ENCODE assay signal across 14 mouse cellular contexts in the genomic region with DNA sequence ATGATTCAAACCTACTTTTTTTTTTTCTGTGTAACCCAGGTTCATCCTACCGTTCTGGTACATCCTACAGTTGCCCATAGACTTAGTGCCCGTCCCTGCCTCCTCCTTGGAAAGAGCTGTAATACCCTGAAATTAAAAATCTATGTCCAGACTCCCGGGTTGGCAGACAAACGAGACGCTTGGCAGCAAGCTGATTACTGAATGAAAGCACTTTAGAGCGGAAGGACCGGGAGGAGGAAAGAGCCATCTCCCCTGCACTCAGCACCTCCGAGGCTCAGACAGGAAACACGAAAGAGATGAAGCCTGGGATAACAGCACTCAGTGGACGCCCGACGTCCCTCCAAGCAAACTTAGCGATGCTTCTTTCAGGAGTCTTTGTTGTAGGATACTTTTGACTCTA.
DNase-seq lines count a peak whose midpoint lies in the region; ATAC-seq and TF ChIP-seq lines count a peak whose summit lies in the region.
"Had no signal": no experiment of that assay in that cellular context is flagged by ENCODE, and none has a peak within 500 bp of the region (broad histone marks: within the 10 kb centered on the region; RNA-seq: fewer than 3 reads in every experiment).

No protein-coding gene starts in this region.

- DNase-seq in cerebellum, adult 2 months: peak; percentile 25 to 26
- DNase-seq in cerebellum, adult 11-12 months: no peak
- DNase-seq in heart, adult 8-10 months (ENCODE audit: low spot score): no peak
- peak; percentile 48 for DNase-seq in left cerebral cortex, postnatal 4 days
- no peak for DNase-seq in left cerebral cortex, adult 11 months (ENCODE audit: low spot score)
- DNase-seq in heart, postnatal 4 days: peak; percentile 22
- DNase-seq: gastrocnemius, postnatal 10 days had no signal

- ATAC-seq in heart, embryonic 14.5 days (ENCODE audit: insufficient number of reproducible peaks, insufficient read depth, low FRiP score, low read depth): no peak
- ATAC-seq in CD4-positive, CD25-positive, alpha-beta regulatory T cell, adult 4 months: no peak
- ATAC-seq: liver, embryonic 12.5 days; midbrain, embryonic 13.5 days had no signal

- TF ChIP-seq POLR2A in cerebellum, adult 2 months (IDR thresholded peaks at IDR 0.05; ENCODE audit: borderline replicate concordance, insufficient read depth, low read length): no peak

- no peaks in the 10 kb centered on the region for H3K36me3 ChIP-seq in heart, embryonic 14.5 days (ENCODE audit: control insufficient read depth, insufficient read depth, low read length)
- H3K36me3 ChIP-seq: embryonic facial prominence, embryonic 13.5 days; limb, embryonic 10.5 days; liver, embryonic 12.5 days; lung, embryonic 15.5 days; midbrain, embryonic 13.5 days had no signal

- no peak overlapping the region for H3K4me3 ChIP-seq in cerebellum, adult 2 months (replicated peaks; ENCODE audit: insufficient read depth, low read depth, low read length)
- H3K4me3 ChIP-seq in heart, embryonic 14.5 days (ENCODE audit: control insufficient read depth in 1 of 2, insufficient read depth in 1 of 2, low read depth in 1 of 2, low read length in 2 of 2): no peak overlapping the region
- H3K4me3 ChIP-seq: embryonic facial prominence, embryonic 13.5 days; limb, embryonic 10.5 days; liver, embryonic 12.5 days; lung, embryonic 15.5 days; midbrain, embryonic 13.5 days had no signal

- H3K9me3 ChIP-seq in heart, embryonic 14.5 days (ENCODE audit: control insufficient read depth, low read length): no peaks in the 10 kb centered on the region
- H3K9me3 ChIP-seq: embryonic facial prominence, embryonic 13.5 days; limb, embryonic 10.5 days; liver, embryonic 12.5 days; lung, embryonic 15.5 days; midbrain, embryonic 13.5 days had no signal

- H3K9ac ChIP-seq in heart, embryonic 14.5 days (ENCODE audit: low read length): no peak overlapping the region
- H3K9ac ChIP-seq: embryonic facial prominence, embryonic 13.5 days; liver, embryonic 12.5 days; lung, embryonic 15.5 days; midbrain, embryonic 13.5 days had no signal

- H3K27me3 ChIP-seq in cerebellum, adult 2 months (ENCODE audit: control insufficient read depth, insufficient read depth, low read length): no peaks in the 10 kb centered on the region
- no peaks in the 10 kb centered on the region for H3K27me3 ChIP-seq in heart, embryonic 14.5 days (ENCODE audit: control insufficient read depth, insufficient read depth, low read length)
- H3K27me3 ChIP-seq: embryonic facial prominence, embryonic 13.5 days; liver, embryonic 12.5 days; lung, embryonic 15.5 days; midbrain, embryonic 13.5 days had no signal

- intact Hi-C loops in left cerebral cortex, postnatal 4 days (cut with DNase I): loop anchor here (10.0 kb wide), 1 partner anchor 105 kb away; no protein-coding TSS in a partner anchor

- 16% methylated on average over 13 of the region's 13 CpGs for WGBS in cerebellum, adult 2 months
- WGBS in heart, embryonic 14.5 days: 33% methylated on average over 13 of the region's 13 CpGs

- no peak for TF ChIP-seq CTCF in cerebellum, adult 2 months (IDR thresholded peaks at IDR 0.05; ENCODE audit: borderline replicate concordance, insufficient read depth, low read depth, low read length)

- no peaks in the 10 kb centered on the region for H3K4me1 ChIP-seq in cerebellum, adult 2 months (ENCODE audit: control insufficient read depth, insufficient read depth, low read length)
- H3K4me1 ChIP-seq in heart, embryonic 14.5 days (ENCODE audit: control insufficient read depth in 2 of 2, insufficient read depth in 2 of 2, low read length in 2 of 2): no peaks in the 10 kb centered on the region
- H3K4me1 ChIP-seq: embryonic facial prominence, embryonic 13.5 days; limb, embryonic 10.5 days; liver, embryonic 12.5 days; lung, embryonic 15.5 days; midbrain, embryonic 13.5 days had no signal

- H3K4me2 ChIP-seq in heart, embryonic 14.5 days (ENCODE audit: low read length): peak overlapping the region; percentile 7; the same call in 1 of the 2 replicates
- H3K4me2 ChIP-seq: embryonic facial prominence, embryonic 13.5 days; liver, embryonic 12.5 days; lung, embryonic 15.5 days; midbrain, embryonic 13.5 days had no signal

- H3K27ac ChIP-seq in cerebellum, adult 2 months (ENCODE audit: insufficient read depth, low read length): no peak overlapping the region
- H3K27ac ChIP-seq in heart, embryonic 14.5 days (replicated peaks in 1 of 2; ENCODE audit: control insufficient read depth in 1 of 2, insufficient read depth in 1 of 2, low read depth in 2 of 2, low read length in 2 of 2): no peak overlapping the region
- H3K27ac ChIP-seq: embryonic facial prominence, embryonic 13.5 days; limb, embryonic 10.5 days; liver, embryonic 12.5 days; lung, embryonic 15.5 days; midbrain, embryonic 13.5 days had no signal

Comparison
In these comparisons a context has a peak if more than half of its experiments do, and no peak if none do; other contexts are left out.
1. DNase-seq: peak in cerebellum, adult 2 months (2 of 2), left cerebral cortex, postnatal 4 days (single experiment) and heart, postnatal 4 days (single experiment); none in cerebellum, adult 11-12 months (single experiment), heart, adult 8-10 months (single experiment) and left cerebral cortex, adult 11 months (single experiment).